Mouse (Mus musculus): ENCODE measurements around the gene Tmcc3. TPM values are rescaled to one million over a fixed set of nuclear protein-coding genes. Genes with fewer than 3 reads are reported as not detected.
"Not testable (repeated sequence)": the region's sequence is repeated elsewhere in the genome, so short reads cannot be mapped to it uniquely, and the experiment has no call there.

Gene Tmcc3
- total RNA-seq, 2 experiments from 2014 or later: 0.45 to 1.3 TPM

GRCm38 (mm10) chr10:94562991-94563390, 251.2 kb downstream of the Tmcc3 start:
- no peak for ATAC-seq (replicated peaks; ENCODE audit: low FRiP score, poor library complexity, severe bottlenecking)

GRCm38 (mm10) chr10:94565410-94566221, 253.9 kb downstream of the Tmcc3 start:
- ATAC-seq (replicated peaks; ENCODE audit: low FRiP score, poor library complexity, severe bottlenecking): no peak

GRCm38 (mm10) chr10:94566222-94566868, 254.6 kb downstream of the Tmcc3 start:
- ATAC-seq (replicated peaks; ENCODE audit: low FRiP score, poor library complexity, severe bottlenecking): no peak

- ATAC-seq (replicated peaks; ENCODE audit: low FRiP score, poor library complexity, severe bottlenecking): no peak
These were observed 255.5 kb downstream of the Tmcc3 start for GRCm38 (mm10) chr10:94567251-94567650.

- no peak for ATAC-seq (replicated peaks; ENCODE audit: low FRiP score, poor library complexity, severe bottlenecking)
These were observed 256.2 kb downstream of the Tmcc3 start for GRCm38 (mm10) chr10:94567915-94568314.

- ATAC-seq (replicated peaks; ENCODE audit: low FRiP score, poor library complexity, severe bottlenecking): no peak
These were observed 257.1 kb downstream of the Tmcc3 start for GRCm38 (mm10) chr10:94568867-94569266.

GRCm38 (mm10) chr10:94569731-94570130, 258.0 kb downstream of the Tmcc3 start:
- ATAC-seq (replicated peaks; ENCODE audit: low FRiP score, poor library complexity, severe bottlenecking): no peak

- ATAC-seq (replicated peaks; ENCODE audit: low FRiP score, poor library complexity, severe bottlenecking): no peak
These were observed 260.3 kb downstream of the Tmcc3 start for GRCm38 (mm10) chr10:94571927-94572620.

GRCm38 (mm10) chr10:94572772-94573171, 261.0 kb downstream of the Tmcc3 start:
- ATAC-seq (replicated peaks; ENCODE audit: low FRiP score, poor library complexity, severe bottlenecking): no peak

- ATAC-seq (replicated peaks; ENCODE audit: low FRiP score, poor library complexity, severe bottlenecking): no peak
These were observed 262.9 kb downstream of the Tmcc3 start for GRCm38 (mm10) chr10:94574451-94575333.

- no peak for ATAC-seq (replicated peaks; ENCODE audit: low FRiP score, poor library complexity, severe bottlenecking)
These were observed 264.2 kb downstream of the Tmcc3 start for GRCm38 (mm10) chr10:94575958-94576357.

GRCm38 (mm10) chr10:94578870-94579269, 267.1 kb downstream of the Tmcc3 start:
- ATAC-seq (replicated peaks; ENCODE audit: low FRiP score, poor library complexity, severe bottlenecking): no peak

GRCm38 (mm10) chr10:94581384-94581783, 269.6 kb downstream of the Tmcc3 start:
- ATAC-seq (replicated peaks; ENCODE audit: low FRiP score, poor library complexity, severe bottlenecking): no peak

- ATAC-seq (replicated peaks; ENCODE audit: low FRiP score, poor library complexity, severe bottlenecking): no peak
These were observed 272.0 kb downstream of the Tmcc3 start for GRCm38 (mm10) chr10:94583714-94584113.

GRCm38 (mm10) chr10:94584851-94585359, 273.2 kb downstream of the Tmcc3 start:
- no peak for ATAC-seq (replicated peaks; ENCODE audit: low FRiP score, poor library complexity, severe bottlenecking)

GRCm38 (mm10) chr10:94585819-94586218, 274.1 kb downstream of the Tmcc3 start:
- ATAC-seq (replicated peaks; ENCODE audit: low FRiP score, poor library complexity, severe bottlenecking): no peak

GRCm38 (mm10) chr10:94588976-94589375, 277.2 kb downstream of the Tmcc3 start:
- no peak for ATAC-seq (replicated peaks; ENCODE audit: low FRiP score, poor library complexity, severe bottlenecking)

- no peak for ATAC-seq (replicated peaks; ENCODE audit: low FRiP score, poor library complexity, severe bottlenecking)
These were observed 284.0 kb downstream of the Tmcc3 start for GRCm38 (mm10) chr10:94595705-94596104.

- not testable (repeated sequence) for ATAC-seq (replicated peaks; ENCODE audit: low FRiP score, poor library complexity, severe bottlenecking)
These were observed 288.1 kb downstream of the Tmcc3 start for GRCm38 (mm10) chr10:94599846-94600245.
